Mouse (Mus musculus) cerebellum, adult 2 months (tissue): ENCODE results near the gene Ccnd1. TPM values are rescaled to one million over a fixed set of nuclear protein-coding genes. Genes with fewer than 3 reads are reported as not detected.

Experiments
- DNase-seq, 2 experiments: peaks; one replicate each; pipeline ENCODE4 v3.0.0; 2021
- H3K27ac ChIP-seq: fragments of 200-500 bp; 2 replicates; pipeline ENCODE4 v1.5.1; 2012; ENCODE audit warnings: low read length, control low read depth, inconsistent platforms; ENCODE audit not compliant: insufficient read depth
- H3K27me3 ChIP-seq: fragments of 200-500 bp; 2 replicates; pipeline ENCODE4 v1.6.1; 2012; ENCODE audit warnings: inconsistent platforms, mild to moderate bottlenecking, low read length, moderate library complexity; ENCODE audit not compliant: control insufficient read depth, insufficient read depth
- H3K4me1 ChIP-seq: fragments of 200-500 bp; 2 replicates; pipeline ENCODE4 v1.6.1; 2011; ENCODE audit warnings: low read length; ENCODE audit not compliant: control insufficient read depth, insufficient read depth
- H3K4me3 ChIP-seq: fragments of 200-500 bp; replicated peaks from 2 replicates; pipeline ENCODE3; 2011; ENCODE audit warnings: mild to moderate bottlenecking, low read depth, low read length, control low read depth; ENCODE audit not compliant: insufficient read depth
- CTCF ChIP-seq: fragments of 200-500 bp; IDR thresholded peaks from 2 replicates; pipeline ENCODE4 v1.5.1; 2011; ENCODE audit warnings: low read depth, mild to moderate bottlenecking, control low read depth, low read length, moderate library complexity, borderline replicate concordance; ENCODE audit not compliant: insufficient read depth
- POLR2A ChIP-seq: fragments of 200-500 bp; IDR thresholded peaks from 2 replicates; pipeline ENCODE4 v1.6.1; 2011; ENCODE audit warnings: low read length, control low read depth, borderline replicate concordance; ENCODE audit not compliant: insufficient read depth
- WGBS: fragments of 180-500 bp; shearing (Covaris S2); methylation state at CpG from one replicate; pipeline ENCODE4 v1.1.7; 2018; 5-methylcytosine and 5-hydroxymethylcytosine counted together
- polyA plus RNA-seq: library from polyadenylated mRNA; depleted of rRNA; stranded (reverse); fragments of >200 nt; gene quantifications from 2 replicates; pipeline ENCODE4 v1.2.3, GENCODE M21; 2012

Gene Ccnd1
- polyA plus RNA-seq, 1 experiment: 23.1 TPM

- TF ChIP-seq POLR2A (no peak), CTCF (no peak)
- Histone ChIP-seq H3K27ac (peak overlapping the region; percentile 34; the same call in 1 of the 2 replicates), H3K4me1 (peaks cover 49% of the 10 kb centered on the region), H3K4me3 (no peak overlapping the region), H3K27me3 (no peaks in the 10 kb centered on the region)
- peak; percentile 48 to 56 for DNase-seq
- 15% methylated on average over 18 of the region's 18 CpGs for WGBS
Observed at GRCm38 (mm10) chr7:144932389-144932937, 7.3 kb downstream of the Ccnd1 start.

GRCm38 (mm10) chr7:144931778-144932177, 7.9 kb downstream of the Ccnd1 start:
- H3K4me1 ChIP-seq: peaks cover 50% of the 10 kb centered on the region
- DNase-seq: peak; percentile 57 to 59
- H3K4me3 ChIP-seq: no peak overlapping the region
- H3K27ac ChIP-seq: no peak overlapping the region
- WGBS: 11% methylated on average over 3 of the region's 3 CpGs
- no peaks in the 10 kb centered on the region for H3K27me3 ChIP-seq
- TF ChIP-seq POLR2A: no peak
- TF ChIP-seq CTCF: peak; percentile 66

- H3K27ac ChIP-seq: no peak overlapping the region
- H3K4me1 ChIP-seq: peaks cover 39% of the 10 kb centered on the region
- H3K4me3 ChIP-seq: no peak overlapping the region
- TF ChIP-seq CTCF (no peak), POLR2A (no peak)
- no peaks in the 10 kb centered on the region for H3K27me3 ChIP-seq
- WGBS: 65% methylated on average over 5 of the region's 5 CpGs
- DNase-seq: no peak
Observed at GRCm38 (mm10) chr7:144929931-144930330, 9.8 kb downstream of the Ccnd1 start.

GRCm38 (mm10) chr7:144929506-144929905, 10.2 kb downstream of the Ccnd1 start:
- DNase-seq: no peak
- 38% methylated on average over 8 of the region's 8 CpGs for WGBS

GRCm38 (mm10) chr7:144928889-144929210, 10.9 kb downstream of the Ccnd1 start:
- 65% methylated on average over 6 of the region's 6 CpGs for WGBS
- no peak for TF ChIP-seq CTCF
- TF ChIP-seq POLR2A: no peak
- H3K4me1 ChIP-seq: peaks cover 34% of the 10 kb centered on the region

More at GRCm38 (mm10) chr7:144929506-144929905, 10.2 kb downstream of the Ccnd1 start:
- TF ChIP-seq CTCF (no peak), POLR2A (no peak)
- Histone ChIP-seq H3K27me3 (no peaks in the 10 kb centered on the region), H3K4me3 (no peak overlapping the region), H3K4me1 (peaks cover 39% of the 10 kb centered on the region), H3K27ac (no peak overlapping the region)

GRCm38 (mm10) chr7:144928009-144928888, 11.5 kb downstream of the Ccnd1 start:
- 82% methylated on average over 4 of the region's 4 CpGs for WGBS

More at GRCm38 (mm10) chr7:144928889-144929210, 10.9 kb downstream of the Ccnd1 start:
- Histone ChIP-seq H3K4me3 (no peak overlapping the region), H3K27me3 (no peaks in the 10 kb centered on the region), H3K27ac (no peak overlapping the region)
- DNase-seq: no peak

GRCm38 (mm10) chr7:144927591-144927990, 12.1 kb downstream of the Ccnd1 start:
- DNase-seq: no peak
- Histone ChIP-seq H3K27ac (no peak overlapping the region), H3K4me1 (peaks cover 30% of the 10 kb centered on the region), H3K4me3 (no peak overlapping the region), H3K27me3 (no peaks in the 10 kb centered on the region)
- TF ChIP-seq CTCF: no peak
- no peak for TF ChIP-seq POLR2A
- WGBS: 37% methylated on average over 2 of the region's 2 CpGs

More at GRCm38 (mm10) chr7:144928009-144928888, 11.5 kb downstream of the Ccnd1 start:
- DNase-seq: no peak
- TF ChIP-seq POLR2A (no peak), CTCF (no peak)
- Histone ChIP-seq H3K27me3 (no peaks in the 10 kb centered on the region), H3K4me1 (peaks cover 31% of the 10 kb centered on the region), H3K4me3 (no peak overlapping the region), H3K27ac (no peak overlapping the region)
